Mouse (Mus musculus): ENCODE measurements at regions not wholly inside any gene's neighbourhood (a gene's known extent, or its start where the extent isn't known, plus 50 kb on each side); places are given as distances from the start of the nearest gene placed in this dataset.
"Not testable (repeated sequence)": the region's sequence is repeated elsewhere in the genome, so short reads cannot be mapped to it uniquely, and the experiment has no call there.

- TF ChIP-seq CTCF (IDR thresholded peaks at IDR 0.05; ENCODE audit: borderline replicate concordance, extremely low read depth, insufficient read depth, insufficient read length) (no peak), POLR2A (IDR thresholded peaks at IDR 0.05; ENCODE audit: borderline replicate concordance, extremely low read depth, insufficient read depth, insufficient read length, poor library complexity, severe bottlenecking) (no peak)
- no peak for DNase-seq (ENCODE audit: low read depth)
Observed at GRCm38 (mm10) chr12:77869296-77869695, 324.7 kb upstream of the Gm6657 start.

DNA sequence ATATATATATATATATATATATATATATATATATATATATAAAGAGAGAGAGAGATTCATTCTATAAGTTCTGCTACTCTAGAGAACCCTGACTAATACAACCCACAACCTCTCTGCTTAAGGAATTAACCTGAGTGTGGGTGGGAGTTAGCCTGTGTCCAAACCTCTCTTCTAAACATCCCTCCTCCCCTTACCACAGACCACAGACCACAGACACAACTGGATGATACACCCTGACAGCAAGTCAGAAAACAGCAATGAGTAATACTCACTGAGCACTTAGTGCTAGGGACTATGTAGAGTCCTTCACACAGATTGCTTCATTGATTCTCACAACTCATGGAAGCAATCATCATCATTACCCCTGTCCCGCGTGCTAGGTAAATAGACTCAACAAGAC lies 306.7 kb upstream of the Gm6657 start:
- DNase-seq (ENCODE audit: low read depth) = no peak

DNA sequence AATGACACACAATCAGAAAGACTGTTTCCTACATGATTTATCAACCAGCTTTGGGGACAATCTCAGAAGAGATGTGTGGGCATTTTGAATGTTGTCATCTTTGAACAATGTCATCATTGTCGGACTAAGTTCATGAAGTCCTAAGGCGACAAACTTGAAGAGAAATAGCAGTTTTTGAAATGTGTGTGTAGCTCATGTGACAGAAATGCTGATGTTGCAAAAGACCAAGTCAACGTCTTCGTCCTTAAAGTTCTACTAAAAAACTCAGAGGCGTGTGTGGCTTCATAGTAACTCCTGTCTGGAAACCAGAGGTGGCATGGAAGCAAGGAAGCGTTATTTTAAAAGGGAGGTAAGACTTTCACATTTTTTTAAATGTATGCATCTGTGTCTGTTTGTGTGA lies 302.6 kb upstream of the Gm6657 start:
- no peak for DNase-seq (ENCODE audit: low read depth)

More for the DNA sequence above, 306.7 kb upstream of the Gm6657 start:
- TF ChIP-seq CTCF (IDR thresholded peaks at IDR 0.05; ENCODE audit: borderline replicate concordance, extremely low read depth, insufficient read depth, insufficient read length) (no peak), POLR2A (IDR thresholded peaks at IDR 0.05; ENCODE audit: borderline replicate concordance, extremely low read depth, insufficient read depth, insufficient read length, poor library complexity, severe bottlenecking) (no peak)

GRCm38 (mm10) chr12:77894238-77894637 lies 299.8 kb upstream of the Gm6657 start:
- TF ChIP-seq CTCF (IDR thresholded peaks at IDR 0.05; ENCODE audit: borderline replicate concordance, extremely low read depth, insufficient read depth, insufficient read length) (no peak), POLR2A (IDR thresholded peaks at IDR 0.05; ENCODE audit: borderline replicate concordance, extremely low read depth, insufficient read depth, insufficient read length, poor library complexity, severe bottlenecking) (no peak)
- no peak for DNase-seq (ENCODE audit: low read depth)

More for the DNA sequence above, 302.6 kb upstream of the Gm6657 start:
- TF ChIP-seq POLR2A (IDR thresholded peaks at IDR 0.05; ENCODE audit: borderline replicate concordance, extremely low read depth, insufficient read depth, insufficient read length, poor library complexity, severe bottlenecking) (no peak), CTCF (IDR thresholded peaks at IDR 0.05; ENCODE audit: borderline replicate concordance, extremely low read depth, insufficient read depth, insufficient read length) (no peak)

- peak; percentile 37 for DNase-seq (ENCODE audit: low read depth)
- no peak for TF ChIP-seq CTCF (IDR thresholded peaks at IDR 0.05; ENCODE audit: borderline replicate concordance, extremely low read depth, insufficient read depth, insufficient read length)
- no peak for TF ChIP-seq POLR2A (IDR thresholded peaks at IDR 0.05; ENCODE audit: borderline replicate concordance, extremely low read depth, insufficient read depth, insufficient read length, poor library complexity, severe bottlenecking)
Observed at GRCm38 (mm10) chr12:77895508-77895907, 298.5 kb upstream of the Gm6657 start.

DNA sequence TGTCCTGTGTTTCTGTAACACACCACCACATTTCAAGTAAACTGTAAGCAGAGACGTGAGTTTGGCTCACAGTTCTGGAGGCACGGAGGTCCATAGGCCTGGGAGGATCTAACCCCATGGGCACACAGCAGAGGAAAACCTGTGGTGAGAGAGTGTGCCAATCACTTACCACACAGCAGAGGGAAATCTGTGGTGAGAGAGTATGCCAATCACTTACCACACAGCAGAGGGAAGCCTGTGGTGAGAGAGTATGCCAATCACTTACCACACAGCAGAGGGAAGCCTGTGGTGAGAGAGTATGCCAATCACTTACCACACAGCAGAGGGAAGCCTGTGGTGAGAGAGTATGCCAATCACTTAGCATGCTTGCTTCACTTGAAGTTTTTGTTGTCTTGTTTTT lies 295.1 kb upstream of the Gm6657 start:
- DNase-seq (ENCODE audit: low read depth) = not testable (repeated sequence)

DNA sequence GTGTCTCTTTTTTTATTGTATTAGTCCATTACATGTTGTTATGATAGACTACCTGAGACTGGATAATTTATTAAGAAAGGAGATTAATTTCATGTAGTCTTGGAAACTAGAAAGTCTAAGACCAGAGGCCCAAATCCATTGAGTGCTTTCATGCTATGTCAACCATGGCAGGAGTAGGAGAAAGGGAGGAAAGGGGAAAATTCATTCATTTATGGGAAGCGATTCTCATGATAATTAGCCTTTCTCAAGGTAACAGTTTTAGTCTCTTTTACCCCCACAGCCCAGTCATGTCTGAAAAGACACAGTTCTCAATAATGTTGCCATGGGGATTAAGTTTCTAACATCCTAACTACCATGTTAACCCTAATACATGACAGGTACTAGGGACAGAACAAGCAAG lies 292.8 kb upstream of the Gm6657 start:
- TF ChIP-seq CTCF (IDR thresholded peaks at IDR 0.05; ENCODE audit: borderline replicate concordance, extremely low read depth, insufficient read depth, insufficient read length) = no peak
- no peak for TF ChIP-seq POLR2A (IDR thresholded peaks at IDR 0.05; ENCODE audit: borderline replicate concordance, extremely low read depth, insufficient read depth, insufficient read length, poor library complexity, severe bottlenecking)
- DNase-seq (ENCODE audit: low read depth) = peak; percentile 25

DNA sequence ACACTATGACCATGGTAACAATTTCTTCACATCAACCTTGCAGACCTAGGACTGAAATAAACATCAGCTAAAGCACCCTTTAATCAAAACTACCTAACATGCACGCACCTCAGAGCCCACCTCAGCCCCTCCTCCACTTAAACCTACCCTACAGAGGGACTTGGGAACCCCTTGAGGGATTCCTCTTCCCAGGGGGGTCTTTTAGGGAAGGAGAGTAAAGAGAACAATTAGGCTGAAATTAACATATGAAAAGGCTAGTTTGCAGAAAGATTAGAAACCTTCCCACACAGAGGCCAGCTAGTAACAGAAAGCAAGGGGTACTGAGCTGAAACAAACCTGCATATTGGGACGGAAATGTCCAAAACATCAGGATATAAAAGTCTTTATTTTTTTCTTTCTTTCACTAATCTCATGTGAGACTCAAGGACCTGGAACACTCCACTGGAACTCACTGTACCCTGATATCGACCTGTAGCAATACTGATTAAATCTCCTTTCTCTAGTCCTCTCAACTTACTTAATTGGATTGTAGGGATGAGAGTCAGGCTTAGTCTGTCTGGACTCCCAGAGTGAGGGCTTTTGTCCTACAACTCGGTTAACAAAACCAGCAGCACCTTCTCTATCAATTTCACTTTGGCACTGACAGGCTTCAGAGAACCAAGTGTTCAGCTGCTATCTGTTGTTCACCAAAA lies 281.0 kb upstream of the Gm6657 start:
- peak; percentile 32 for DNase-seq (ENCODE audit: low read depth)
- TF ChIP-seq CTCF (IDR thresholded peaks at IDR 0.05; ENCODE audit: borderline replicate concordance, extremely low read depth, insufficient read depth, insufficient read length) (no peak), POLR2A (IDR thresholded peaks at IDR 0.05; ENCODE audit: borderline replicate concordance, extremely low read depth, insufficient read depth, insufficient read length, poor library complexity, severe bottlenecking) (no peak)

DNA sequence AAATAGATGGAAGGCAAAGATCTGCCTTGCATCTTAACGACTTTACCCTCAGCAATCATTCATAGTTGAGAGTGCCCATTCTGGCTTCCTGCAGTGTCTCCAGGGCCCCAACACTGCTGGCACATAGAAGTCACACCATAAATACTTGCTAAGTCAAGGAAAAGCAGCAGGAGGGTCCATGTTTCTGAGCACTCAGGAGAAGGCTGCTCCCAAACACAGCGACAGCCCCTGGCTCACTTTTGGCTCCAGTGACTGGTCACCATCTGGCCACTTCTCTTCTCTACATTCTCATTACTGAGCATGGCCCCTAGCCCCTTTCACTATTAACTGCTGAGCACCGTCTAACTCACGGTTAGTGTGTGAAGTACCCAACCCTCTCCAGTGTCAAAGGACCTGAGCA lies 265.3 kb upstream of the Gm6657 start:
- DNase-seq (ENCODE audit: low read depth) = peak; percentile 19
- no peak for TF ChIP-seq CTCF (IDR thresholded peaks at IDR 0.05; ENCODE audit: borderline replicate concordance, extremely low read depth, insufficient read depth, insufficient read length)
- TF ChIP-seq POLR2A (IDR thresholded peaks at IDR 0.05; ENCODE audit: borderline replicate concordance, extremely low read depth, insufficient read depth, insufficient read length, poor library complexity, severe bottlenecking) = no peak

DNA sequence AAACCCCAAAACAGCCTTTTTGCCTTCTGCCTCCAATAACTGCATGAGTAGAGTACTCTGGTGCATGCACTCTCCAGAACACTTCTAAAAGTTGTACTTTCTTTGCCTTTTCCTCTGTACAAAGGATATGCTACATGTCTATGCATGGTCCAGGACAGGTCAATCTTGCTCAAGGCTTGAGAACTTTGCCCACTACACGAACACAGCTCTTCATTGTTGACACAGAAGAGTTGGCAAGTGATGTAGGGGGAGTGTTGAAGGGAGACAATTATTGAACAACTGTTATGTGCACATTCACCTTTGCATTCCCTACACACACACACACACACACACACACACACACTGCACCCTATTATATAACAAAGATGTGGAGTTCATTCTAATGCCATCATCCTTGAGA lies 264.5 kb upstream of the Gm6657 start:
- no peak for TF ChIP-seq POLR2A (IDR thresholded peaks at IDR 0.05; ENCODE audit: borderline replicate concordance, extremely low read depth, insufficient read depth, insufficient read length, poor library complexity, severe bottlenecking)
- no peak for TF ChIP-seq CTCF (IDR thresholded peaks at IDR 0.05; ENCODE audit: borderline replicate concordance, extremely low read depth, insufficient read depth, insufficient read length)
- no peak for DNase-seq (ENCODE audit: low read depth)

- peak; percentile 92 for DNase-seq (ENCODE audit: low read depth)
- TF ChIP-seq POLR2A (IDR thresholded peaks at IDR 0.05; ENCODE audit: borderline replicate concordance, extremely low read depth, insufficient read depth, insufficient read length, poor library complexity, severe bottlenecking) = no peak
- no peak for TF ChIP-seq CTCF (IDR thresholded peaks at IDR 0.05; ENCODE audit: borderline replicate concordance, extremely low read depth, insufficient read depth, insufficient read length)
Observed at GRCm38 (mm10) chr12:77943960-77944359, 250.1 kb upstream of the Gm6657 start.

- TF ChIP-seq CTCF (IDR thresholded peaks at IDR 0.05; ENCODE audit: borderline replicate concordance, extremely low read depth, insufficient read depth, insufficient read length) (no peak), POLR2A (IDR thresholded peaks at IDR 0.05; ENCODE audit: borderline replicate concordance, extremely low read depth, insufficient read depth, insufficient read length, poor library complexity, severe bottlenecking) (no peak)
- DNase-seq (ENCODE audit: low read depth) = peak; percentile 93
Observed at GRCm38 (mm10) chr12:77949474-77950017, 244.5 kb upstream of the Gm6657 start.
